ENCODE assay signal across 8 mouse cellular contexts in the genomic region with DNA sequence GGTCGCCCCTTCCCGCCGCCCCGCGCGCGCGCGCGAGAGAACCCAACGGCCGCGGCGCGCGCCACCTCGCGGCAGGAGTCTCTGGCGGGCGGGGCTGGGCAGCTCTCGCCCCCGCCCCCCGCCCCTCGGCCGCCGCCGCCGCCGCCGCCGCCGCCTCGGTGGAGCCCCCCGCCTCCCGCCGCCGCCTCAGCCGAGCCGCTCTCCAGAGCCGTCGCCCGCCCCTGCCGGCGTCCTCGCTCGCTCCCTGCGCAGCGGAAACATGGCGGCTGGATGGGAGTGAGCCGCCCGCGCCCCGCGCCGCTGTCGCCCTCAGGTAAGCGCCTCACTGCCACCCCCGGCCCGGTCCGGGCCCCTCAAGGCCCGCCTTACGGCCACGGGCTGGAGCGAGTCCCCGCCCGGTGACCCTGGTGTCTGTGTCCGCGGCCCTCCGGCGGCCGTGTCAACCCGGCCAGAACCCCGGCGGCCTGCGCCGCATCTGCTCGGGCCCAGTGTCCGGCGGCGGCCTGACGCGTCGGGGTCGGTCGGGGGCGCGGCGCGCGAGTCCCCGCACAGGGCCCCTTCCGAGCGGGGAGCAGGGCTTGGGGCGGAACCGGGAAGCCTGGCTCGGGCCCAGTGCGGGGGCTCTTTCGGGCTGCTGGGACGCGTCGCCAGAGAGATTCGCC. TPM values are rescaled to one million over a fixed set of nuclear protein-coding genes. Genes with fewer than 3 reads are reported as not detected.
DNase-seq lines count a peak whose midpoint lies in the region; ATAC-seq and TF ChIP-seq lines count a peak whose summit lies in the region.

A gene (plus strand): TSS at position 138 of the 662 bp plus-strand sequence.

- in situ Hi-C loops in ES-E14 (cut with MboI; ENCODE audit: low sequenced_read_pairs in 2 of 2, unreplicated experiment in 2 of 2) = no loop called here

- H3K9me3 ChIP-seq in ES-E14 (ENCODE audit: control insufficient read depth, insufficient read depth, low read depth, low read length) = no peaks in the 10 kb centered on the region
- H3K9me3 ChIP-seq in forebrain, embryonic 16.5 days (ENCODE audit: control insufficient read depth, low read length) = no peaks in the 10 kb centered on the region
- H3K9me3 ChIP-seq in neural tube, embryonic 14.5 days (ENCODE audit: control insufficient read depth, low read length) = no peaks in the 10 kb centered on the region

- H3K4me2 ChIP-seq in forebrain, embryonic 16.5 days (ENCODE audit: low read length) = peak within 1 kb of the TSS; percentile 67
- H3K4me2 ChIP-seq in neural tube, embryonic 14.5 days (ENCODE audit: low read depth, low read length) = peak within 1 kb of the TSS; percentile 61

- peak; percentile 89 for ATAC-seq in forebrain, embryonic 16.5 days
- ATAC-seq in neural tube, embryonic 14.5 days (ENCODE audit: low read depth) = peak; percentile 91

- DNase-seq in ES-E14 (ENCODE audit: low read depth, low spot score) = no peak
- DNase-seq in cerebellum, adult 18-20 months = peak; percentile 53 to 73
- DNase-seq in heart, postnatal 14 days = peak; percentile 80 to 81
- no peak for DNase-seq in large intestine, adult 2 months (ENCODE audit: low read depth, low spot score)
- DNase-seq in lung, adult 18-20 months = peak; percentile 56
- DNase-seq in testis, postnatal 14 days (ENCODE audit: low spot score) = peak; percentile 81

- peak within 1 kb of the TSS; percentile 84 for H3K9ac ChIP-seq in ES-E14 (ENCODE audit: insufficient read depth, low read depth, low read length, poor library complexity, severe bottlenecking)
- peak within 1 kb of the TSS; percentile 99 for H3K9ac ChIP-seq in forebrain, embryonic 16.5 days (replicated peaks; ENCODE audit: low read depth, low read length)
- peak within 1 kb of the TSS; percentile 98 for H3K9ac ChIP-seq in neural tube, embryonic 14.5 days (replicated peaks; ENCODE audit: low read depth, low read length)

- peaks cover 0 to 3% of the 10 kb centered on the region in 2 experiments; a peak in 1 of 4 replicates for H3K4me1 ChIP-seq in ES-E14 (ENCODE audit: control insufficient read depth in 2 of 2, insufficient read depth in 2 of 2, low read length in 2 of 2, poor library complexity in 1 of 2)
- H3K4me1 ChIP-seq in forebrain, embryonic 16.5 days (replicated peaks; ENCODE audit: control insufficient read depth, insufficient read depth, low read length) = peaks cover 19% of the 10 kb centered on the region
- peaks cover 12% of the 10 kb centered on the region; the same call in 1 of the 2 replicates for H3K4me1 ChIP-seq in neural tube, embryonic 14.5 days (ENCODE audit: control insufficient read depth, insufficient read depth, low read length)

- H3K4me3 ChIP-seq in ES-E14 (ENCODE audit: insufficient read depth in 1 of 2, low read depth in 1 of 2, low read length in 2 of 2, poor library complexity in 1 of 2, severe bottlenecking in 1 of 2) = peak within 1 kb of the TSS; percentile 68 to 92
- H3K4me3 ChIP-seq in forebrain, embryonic 16.5 days (replicated peaks; ENCODE audit: low read length) = peak within 1 kb of the TSS; percentile 98
- peak within 1 kb of the TSS; percentile 98 for H3K4me3 ChIP-seq in neural tube, embryonic 14.5 days (ENCODE audit: low read depth, low read length)

- intact Hi-C loops in heart, postnatal 14 days (cut with DNase I) = loop anchor here (5.0 kb wide), 1 partner anchor 37 kb away; no protein-coding TSS in a partner anchor

- H3K27ac ChIP-seq in ES-E14 (ENCODE audit: insufficient read depth, low read depth, low read length, poor library complexity, severe bottlenecking) = peak within 1 kb of the TSS; percentile 56; the same call in 1 of the 2 replicates
- peak within 1 kb of the TSS; percentile 89 for H3K27ac ChIP-seq in forebrain, embryonic 16.5 days (ENCODE audit: low read length)
- peak within 1 kb of the TSS; percentile 92 for H3K27ac ChIP-seq in neural tube, embryonic 14.5 days (ENCODE audit: low read depth, low read length)

- WGBS in forebrain, embryonic 16.5 days = under 1% methylated on average over 87 of the region's 102 CpGs
- 1% methylated on average over 88 of the region's 102 CpGs for WGBS in large intestine, adult 2 months
- under 1% methylated on average over 48 of the region's 102 CpGs for WGBS in neural tube, embryonic 14.5 days

- no peaks in the 10 kb centered on the region for H3K36me3 ChIP-seq in ES-E14 (ENCODE audit: control insufficient read depth, insufficient read depth, low read length, poor library complexity, severe bottlenecking)
- no peaks in the 10 kb centered on the region for H3K36me3 ChIP-seq in forebrain, embryonic 16.5 days (ENCODE audit: control insufficient read depth, insufficient read depth)
- no peaks in the 10 kb centered on the region for H3K36me3 ChIP-seq in neural tube, embryonic 14.5 days (ENCODE audit: control insufficient read depth, insufficient read depth, low read length)

- no peaks in the 10 kb centered on the region for H3K27me3 ChIP-seq in forebrain, embryonic 16.5 days (replicated peaks; ENCODE audit: control insufficient read depth, insufficient read depth, low read length)
- H3K27me3 ChIP-seq in neural tube, embryonic 14.5 days (ENCODE audit: control insufficient read depth, insufficient read depth, low read length) = no peaks in the 10 kb centered on the region

TF ChIP-seq in ES-E14, 5 proteins besides CTCF, POLR2A, EP300 and RAD21:
- TF ChIP-seq ZC3H11A (IDR thresholded peaks at IDR 0.05; ENCODE audit: borderline replicate concordance, low read depth, low read length) = no peak
- no peak for TF ChIP-seq HCFC1 (IDR thresholded peaks at IDR 0.05; ENCODE audit: borderline replicate concordance, insufficient read depth, low read length)
- TF ChIP-seq MAFK (IDR thresholded peaks at IDR 0.05; ENCODE audit: insufficient read depth, low read depth, low read length) = no peak
- no peak for TF ChIP-seq CHD2 (IDR thresholded peaks at IDR 0.05; ENCODE audit: low read depth, low read length)
- no peak for TF ChIP-seq ZNF384 (IDR thresholded peaks at IDR 0.05; ENCODE audit: low read depth, low read length)

RNA-seq across cellular contexts. Expression of the gene that starts here (rescaled TPM):
- 7.7 and 8.6 TPM in 2 replicates for total RNA-seq in ES-E14 (2012; rRNA removed)
- 75.5 and 80.2 TPM in 2 replicates for polyA plus RNA-seq in forebrain, embryonic 16.5 days (2015; fragmentation: Nextera tagmentation; extraction: Ambion mirVana)
- 10 to 100 TPM; 54.0 to 61.7 TPM for total RNA-seq in heart, postnatal 14 days (2021)
- 24.7 and 27.5 TPM in 2 replicates for polyA plus RNA-seq in large intestine, adult 2 months (2012; rRNA removed)
- 90.8 and 94.6 TPM in 2 replicates for polyA plus RNA-seq in neural tube, embryonic 14.5 days (2014; fragmentation: Nextera tagmentation; extraction: Ambion mirVana)

Comparison
In these comparisons a context has a peak if more than half of its experiments do, and no peak if none do; other contexts are left out.
1. DNase-seq: peak in cerebellum, adult 18-20 months (2 of 2), heart, postnatal 14 days (2 of 2), lung, adult 18-20 months (2 of 2) and testis, postnatal 14 days (single experiment); none in ES-E14 (single experiment) and large intestine, adult 2 months (single experiment).
2. Peak in every context shown above with its lines, with median percentiles within 50 percentile points of each other: H3K27ac ChIP-seq, H3K4me3 ChIP-seq and H3K9ac ChIP-seq.